Mouse (Mus musculus) olfactory bulb, adult 2 months (tissue): ENCODE data around the gene Bcar3.

ENCODE experiments used
- CTCF ChIP-seq: fragments of 200-500 bp; IDR thresholded peaks from 2 replicates; pipeline ENCODE4 v1.5.1; 2012; ENCODE audit warnings: low read depth, mild to moderate bottlenecking, low read length, moderate library complexity; ENCODE audit not compliant: insufficient read depth
- POLR2A ChIP-seq: fragments of 200-500 bp; IDR thresholded peaks from 2 replicates; pipeline ENCODE4 v1.6.1; 2012; ENCODE audit warnings: mild to moderate bottlenecking, low read depth, low read length, moderate library complexity; ENCODE audit not compliant: insufficient read depth

- TF ChIP-seq POLR2A (no peak), CTCF (no peak)
These were observed 159.9 kb downstream of the Bcar3 start for GRCm38 (mm10) chr3:122453875-122454274.
